Mouse (Mus musculus) spleen, adult 2 months (tissue): ENCODE data around the gene Vezt.

ENCODE experiments used
- CTCF ChIP-seq: fragments of 200-500 bp; IDR thresholded peaks from 2 replicates; pipeline ENCODE4 v1.5.1; 2011; ENCODE audit warnings: mild to moderate bottlenecking, inconsistent platforms; ENCODE audit not compliant: insufficient read depth, insufficient read length, insufficient replicate concordance; ENCODE audit errors: extremely low read depth
- POLR2A ChIP-seq: fragments of 200-500 bp; IDR thresholded peaks from 2 replicates; pipeline ENCODE4 v1.6.1; 2011; ENCODE audit warnings: low read depth, low read length, inconsistent platforms

DNA sequence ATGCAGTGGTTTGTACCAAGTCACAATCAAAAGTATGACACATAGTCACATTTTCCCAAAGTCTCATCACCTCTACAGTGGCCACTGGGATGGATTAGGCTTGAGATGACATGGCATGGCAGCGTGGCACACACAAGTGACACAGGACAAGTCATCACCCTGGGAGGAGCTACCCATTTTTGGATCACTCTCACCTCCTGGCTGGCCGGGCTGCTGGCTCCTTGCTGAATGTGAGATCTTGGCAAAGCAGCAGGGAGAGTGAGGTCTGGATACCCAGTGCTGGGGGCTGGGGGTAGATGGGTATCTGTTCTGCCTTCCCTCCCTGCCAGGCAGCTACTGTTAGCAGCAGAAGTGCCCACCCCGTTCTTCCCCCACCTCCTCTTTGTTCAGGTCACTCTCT, 31.3 kb upstream of the Vezt start:
- no peak for TF ChIP-seq CTCF
- TF ChIP-seq POLR2A: no peak
